Mouse (Mus musculus) right cerebral cortex, postnatal 14 days (tissue): ENCODE results near the gene Ppp4r3a.
"Not testable (repeated sequence)": the region's sequence is repeated elsewhere in the genome, so short reads cannot be mapped to it uniquely, and the experiment has no call there.

Experiments used
- DNase-seq: peaks from one replicate; pipeline ENCODE4 v3.0.0; 2022

The Ppp4r3a gene

DNA sequence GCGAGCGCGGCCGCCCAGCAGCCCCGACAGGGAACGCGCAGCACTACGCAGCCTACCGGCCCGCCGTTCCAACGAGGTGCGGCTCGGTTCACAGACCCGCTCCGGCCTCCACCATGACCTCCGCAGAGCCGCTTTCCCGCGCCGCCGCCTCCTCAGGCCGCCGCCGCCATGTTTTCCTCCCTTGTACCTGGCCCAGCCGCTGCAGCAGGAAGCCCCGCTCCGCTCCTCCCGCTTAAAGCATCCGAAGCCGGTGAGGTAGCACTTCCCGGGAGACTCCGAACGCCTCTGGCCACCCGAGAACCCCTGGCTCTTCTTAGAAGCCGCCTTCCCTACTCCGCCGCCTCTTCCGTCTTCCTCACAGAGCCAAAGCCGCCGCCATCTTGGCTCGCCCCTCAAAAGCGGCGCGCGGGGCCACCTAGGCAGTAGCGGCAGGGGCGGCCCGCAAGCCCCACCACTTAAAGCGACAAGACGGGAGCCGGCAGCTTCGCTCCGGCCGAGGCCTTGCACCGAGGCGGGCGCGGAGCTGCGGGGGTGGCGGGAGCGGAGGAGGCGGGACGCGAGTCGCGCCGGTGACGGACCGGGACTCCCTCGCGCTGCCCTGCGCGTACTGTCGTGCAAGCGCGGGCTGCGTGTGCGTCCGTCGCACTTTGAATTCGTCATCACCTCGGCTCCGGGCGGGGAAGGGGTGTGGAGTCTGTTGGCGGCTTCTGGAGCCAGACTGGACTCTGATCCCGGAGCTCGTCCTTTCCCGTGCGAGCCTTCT is at the start of gene Ppp4r3a:
Gene Ppp4r3a (minus strand): TSS at position 627 of the 763 bp plus-strand sequence.
- DNase-seq: peak; percentile 96

DNA sequence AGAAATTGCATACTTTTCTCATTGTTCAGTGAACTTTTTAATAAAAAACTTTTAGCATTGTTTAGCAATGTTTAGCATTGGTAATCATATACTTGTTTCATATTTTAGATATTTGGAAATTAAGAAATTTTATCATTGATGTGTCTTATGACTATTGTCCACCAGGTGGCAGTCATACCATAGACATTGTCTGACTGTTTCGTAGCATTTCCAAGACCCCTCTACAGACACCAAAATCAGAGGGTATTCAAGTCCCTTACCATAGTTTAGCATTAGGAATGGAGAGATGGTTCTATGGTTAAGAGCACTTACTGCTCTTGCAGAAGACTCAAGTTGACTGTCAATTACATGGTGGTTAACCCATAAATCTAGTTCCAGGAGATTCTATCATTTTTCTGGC is 39.5 kb upstream of the Ppp4r3a start:
- no peak for DNase-seq

DNA sequence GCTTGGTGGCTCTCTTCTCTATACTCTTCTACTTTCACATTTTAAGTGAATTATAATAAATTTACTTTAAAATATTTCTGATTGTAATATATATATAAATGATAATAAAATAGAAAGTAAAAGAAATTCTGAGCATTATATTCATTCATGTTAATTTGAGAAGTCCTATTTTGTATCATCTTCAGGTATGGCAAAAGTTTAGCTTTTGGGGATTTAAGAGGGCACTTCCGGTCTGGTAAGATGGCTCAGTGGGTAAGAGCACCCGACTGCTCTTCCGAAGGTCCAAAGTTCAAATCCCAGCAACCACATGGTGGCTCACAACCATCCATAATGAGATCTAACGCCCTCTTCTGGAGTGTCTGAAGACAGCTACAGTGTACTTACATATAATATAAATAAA is 38.6 kb upstream of the Ppp4r3a start:
- DNase-seq: not testable (repeated sequence)

DNA sequence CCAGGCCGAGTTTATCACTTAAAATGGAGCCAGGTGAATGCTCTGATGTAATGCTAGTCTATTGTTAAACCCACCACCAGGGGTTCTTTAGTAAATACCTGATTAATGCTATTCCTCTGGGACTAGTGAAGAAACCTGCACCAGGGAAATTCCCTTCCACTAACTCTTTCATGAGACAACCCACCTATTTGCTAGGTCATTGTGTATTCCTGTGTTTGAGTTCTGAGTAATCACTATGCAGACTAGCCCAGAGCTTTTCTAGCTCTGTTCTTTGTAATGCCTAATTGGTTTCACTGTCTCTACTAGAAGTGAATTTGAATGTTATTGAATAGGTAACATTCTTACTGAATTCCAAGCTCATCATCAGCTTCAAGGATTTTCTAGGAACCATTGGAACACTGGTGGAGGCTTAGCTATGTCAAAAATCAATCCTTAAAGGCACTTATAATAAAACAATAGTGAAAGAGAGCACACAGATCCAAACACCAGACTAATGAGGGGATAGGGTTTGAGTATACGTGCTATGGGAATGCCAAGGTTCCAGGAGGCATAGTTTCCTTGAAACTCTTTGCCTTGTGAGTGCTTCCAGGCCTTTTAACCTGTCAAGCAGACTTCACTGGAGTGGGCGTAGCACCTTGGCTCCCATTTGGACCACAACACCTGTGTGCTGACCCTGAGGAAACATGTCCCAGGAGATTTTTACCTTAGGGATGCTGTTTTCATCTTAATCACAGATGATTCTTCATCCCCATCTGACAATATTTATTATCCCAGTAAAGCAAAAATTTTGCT is 26.5 kb upstream of the Ppp4r3a start:
- not testable (repeated sequence) for DNase-seq

DNA sequence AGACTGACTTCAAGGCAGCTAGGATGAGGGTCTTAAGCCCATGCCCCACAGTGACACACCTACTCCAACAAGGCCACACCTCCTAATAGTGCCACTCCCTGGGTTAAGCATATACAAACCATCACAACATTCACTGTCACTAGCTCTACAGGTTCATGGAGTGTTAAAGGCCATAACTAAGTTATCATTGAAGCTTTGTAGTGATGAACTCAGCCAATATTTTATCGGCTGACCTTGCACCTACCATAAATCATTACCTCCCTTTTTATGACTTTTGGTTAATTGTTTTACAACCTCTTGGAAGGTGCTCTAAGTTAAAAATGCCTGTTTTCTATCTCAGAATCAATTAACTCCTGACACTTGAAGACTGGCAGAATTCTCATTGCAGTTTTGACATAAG is 24.2 kb upstream of the Ppp4r3a start:
- no peak for DNase-seq

DNA sequence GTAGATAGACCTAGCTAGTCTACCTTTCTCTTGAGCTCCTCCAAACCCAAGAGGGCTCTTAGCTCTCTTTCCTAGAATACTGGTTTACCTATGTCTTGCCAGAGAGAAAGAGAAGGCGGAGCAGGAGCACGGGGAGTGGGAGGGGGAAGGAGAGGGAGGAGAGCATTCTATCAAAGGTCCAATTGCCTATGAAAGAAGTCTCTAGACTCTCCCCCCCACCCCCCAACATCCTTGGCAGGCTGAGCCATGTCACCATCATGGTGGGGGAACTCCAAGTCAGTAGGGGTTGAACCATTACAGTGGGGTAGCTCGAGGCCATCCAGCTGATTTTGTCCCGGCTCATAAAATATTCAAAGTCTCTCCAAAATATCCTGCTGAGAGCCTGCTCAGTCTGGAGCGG is 22.1 kb upstream of the Ppp4r3a start:
- no peak for DNase-seq

DNA sequence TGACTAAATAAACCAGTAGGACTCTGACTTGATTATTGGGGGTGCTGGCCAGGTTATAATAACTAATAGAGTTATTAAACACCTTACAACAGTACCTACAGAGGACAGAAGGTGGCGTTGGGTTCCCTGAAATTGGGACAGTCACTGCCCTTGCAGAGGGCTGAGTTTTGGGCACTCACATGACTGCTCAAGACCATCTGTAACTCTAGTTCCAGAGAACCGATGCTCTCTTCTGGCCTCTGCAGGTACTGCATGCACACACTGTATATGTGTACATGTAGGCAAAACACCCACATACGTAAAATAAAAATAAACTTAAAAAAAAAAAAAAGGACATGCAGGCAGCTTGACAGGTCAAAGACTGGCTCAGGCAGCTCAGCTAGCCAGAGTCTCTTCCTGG is 19.1 kb upstream of the Ppp4r3a start:
- DNase-seq: peak; percentile 26

DNA sequence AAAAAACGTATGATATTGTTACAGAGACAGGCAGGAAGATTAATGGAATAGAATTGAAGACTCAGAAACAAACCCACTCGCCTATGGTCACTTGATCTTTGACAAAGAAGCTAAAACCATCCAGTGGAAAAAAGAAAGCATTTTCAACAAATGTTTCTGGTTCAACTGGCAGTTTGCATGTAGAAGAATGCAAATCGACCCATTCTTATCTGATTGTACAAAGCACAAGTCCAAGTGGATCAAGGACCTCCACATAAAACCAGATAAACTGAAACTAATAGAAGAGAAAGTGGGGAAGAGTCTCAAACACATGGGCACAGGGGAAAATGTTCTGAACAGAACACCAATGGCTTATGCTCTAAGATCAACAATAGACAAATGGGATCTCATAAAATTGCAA is 10.2 kb upstream of the Ppp4r3a start:
- DNase-seq: not testable (repeated sequence)

DNA sequence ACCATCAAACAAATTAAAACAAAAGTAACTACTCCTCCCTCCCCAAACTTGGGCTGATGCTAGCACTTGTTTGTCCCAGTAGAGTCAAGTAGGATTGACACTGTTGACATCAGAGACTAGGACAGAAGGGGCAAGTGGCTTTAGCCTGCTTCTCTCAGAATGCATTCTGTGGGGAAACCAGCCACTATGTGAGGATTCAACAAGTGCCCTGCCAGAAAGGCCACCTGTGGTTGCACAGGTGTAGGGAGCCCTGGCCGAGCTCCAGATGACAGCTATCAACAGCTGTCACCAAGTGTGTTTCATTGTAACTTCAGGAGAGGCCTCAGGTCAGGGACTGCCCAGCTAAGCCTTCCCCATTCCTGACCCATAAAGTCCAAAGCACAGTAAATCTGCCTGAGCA is 6.5 kb upstream of the Ppp4r3a start:
- no peak for DNase-seq

DNA sequence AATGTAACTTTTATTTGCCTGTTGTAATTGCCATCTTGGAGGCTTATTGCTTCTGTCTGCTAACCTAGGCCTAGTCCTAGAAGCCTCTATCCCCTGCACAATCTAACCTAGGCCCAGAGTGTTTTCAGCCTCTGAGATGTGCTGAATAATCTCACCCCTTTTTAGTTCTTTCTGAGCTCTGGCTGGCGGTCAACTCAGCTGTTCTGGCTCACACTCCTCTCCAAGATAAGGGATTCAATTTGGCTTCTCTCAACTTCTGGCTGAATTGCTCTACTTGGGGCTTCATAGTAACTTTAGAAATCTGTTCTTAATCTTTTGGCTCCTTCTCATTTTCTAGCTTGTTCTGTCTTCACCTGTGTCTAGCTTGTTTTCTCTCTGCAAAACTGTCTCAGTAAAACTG is 3.9 kb upstream of the Ppp4r3a start:
- no peak for DNase-seq

DNA sequence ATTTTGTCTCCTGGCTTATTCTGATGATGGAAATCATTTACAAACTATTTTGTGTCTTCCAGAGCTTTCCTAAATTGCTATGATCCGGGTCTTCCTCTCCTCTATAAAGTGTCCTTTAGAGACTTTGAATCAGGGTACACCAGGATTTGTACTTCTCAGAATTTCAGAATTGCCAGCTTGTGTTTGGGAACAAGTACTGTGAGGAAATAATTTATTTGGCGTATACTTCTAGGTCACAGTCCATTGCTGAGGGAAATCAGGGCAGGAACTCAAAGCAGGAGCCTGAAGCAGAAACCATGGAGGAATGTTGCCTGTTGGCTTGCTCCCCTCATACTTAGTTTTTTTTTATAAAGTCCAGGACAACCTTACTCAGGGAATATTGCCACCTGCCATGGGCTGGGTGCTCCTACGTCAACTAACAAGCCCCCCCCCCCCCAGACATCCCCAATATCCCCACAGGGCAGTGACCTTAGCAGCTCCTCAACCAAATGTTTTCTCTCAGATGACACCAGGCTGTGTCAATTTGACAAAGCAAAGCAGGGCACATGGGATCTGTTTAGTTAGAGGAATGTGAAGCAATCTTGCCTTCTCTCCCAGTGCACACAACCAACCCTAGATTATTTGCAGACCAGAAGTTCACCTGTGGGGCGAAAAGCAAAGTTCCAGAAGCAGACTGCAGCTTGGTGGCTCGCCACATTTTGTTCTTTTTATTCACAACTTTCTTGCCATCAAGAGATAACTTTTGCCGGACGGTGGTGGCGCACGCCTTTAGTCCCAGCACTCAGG is 1.6 kb upstream of the Ppp4r3a start:
- DNase-seq: no peak

DNA sequence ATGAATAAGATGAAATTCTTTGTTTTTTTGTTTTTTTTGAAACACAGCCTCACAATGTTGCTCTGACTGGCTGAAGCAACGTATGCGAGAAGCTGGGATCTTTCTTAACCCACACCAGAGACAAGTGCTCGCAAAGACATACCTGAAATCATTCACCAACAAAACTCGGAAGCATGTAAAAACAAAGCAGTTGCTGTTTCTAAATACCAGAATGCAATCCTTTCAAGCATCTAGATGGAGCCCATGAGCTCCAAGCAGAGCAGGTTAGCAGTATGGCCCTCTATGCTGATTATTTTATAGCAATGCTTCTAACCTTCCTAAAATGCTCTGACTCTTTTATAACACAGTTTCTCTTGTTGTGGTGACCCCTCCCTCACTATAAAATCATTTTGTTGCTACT is 735 bp upstream of the Ppp4r3a start:
- no peak for DNase-seq

DNA sequence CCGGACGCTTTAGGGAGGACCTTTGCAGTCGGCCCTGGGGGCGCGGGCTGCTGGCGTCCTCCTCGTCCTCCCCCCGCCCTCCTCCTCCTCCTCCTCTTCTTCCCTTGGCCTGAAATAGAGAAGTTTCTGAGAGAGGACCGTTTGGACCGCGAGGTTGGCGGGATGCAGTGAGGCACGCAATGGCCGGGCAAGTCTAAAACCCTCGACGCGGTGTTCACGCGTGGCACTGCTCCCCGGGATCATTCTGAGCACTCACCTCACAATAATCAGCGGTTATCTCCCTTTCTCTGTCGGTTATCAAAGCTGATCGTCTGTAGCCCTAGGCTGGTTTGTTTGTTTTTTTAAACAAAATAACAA is 315 bp upstream of the Ppp4r3a start:
- no peak for DNase-seq

DNA sequence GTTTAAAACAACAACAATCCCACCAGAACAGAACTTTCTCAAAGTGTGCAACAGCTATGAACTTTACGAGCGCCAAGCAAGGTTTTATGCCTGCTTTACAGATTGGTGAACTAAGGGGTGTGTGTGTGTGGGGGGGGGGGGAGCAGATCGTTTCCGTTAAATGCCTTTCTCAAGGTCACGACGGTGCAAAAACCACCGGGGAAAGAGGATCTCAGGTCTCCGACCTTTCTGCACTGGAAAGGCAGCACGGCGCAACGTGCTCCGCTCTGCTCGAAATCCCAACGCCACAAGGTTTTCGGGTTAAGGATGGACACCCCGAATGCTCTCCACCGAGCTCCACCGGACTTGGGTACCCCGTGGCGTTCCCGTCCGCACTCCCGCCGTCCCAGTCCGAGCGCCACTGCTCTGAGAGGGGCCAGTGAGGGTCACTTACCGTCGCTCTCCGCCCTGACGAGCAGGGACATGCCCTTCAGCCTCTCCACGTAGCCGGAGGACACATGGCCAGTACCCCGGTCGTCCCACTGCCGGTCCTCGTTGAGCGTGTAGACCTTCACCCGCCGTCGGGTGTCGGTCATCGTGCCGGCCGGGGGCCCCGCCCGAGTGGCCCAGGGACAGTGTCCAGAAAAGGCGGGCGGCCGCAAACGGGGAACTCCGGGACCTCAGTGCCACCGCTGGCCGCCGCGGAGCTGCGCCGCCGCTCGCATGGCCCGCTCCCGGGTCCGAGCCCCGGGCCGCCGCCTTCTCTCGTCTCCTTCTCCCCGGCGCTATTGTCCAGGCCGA is 1.0 kb downstream of the Ppp4r3a start:
- peak; percentile 28 for DNase-seq

DNA sequence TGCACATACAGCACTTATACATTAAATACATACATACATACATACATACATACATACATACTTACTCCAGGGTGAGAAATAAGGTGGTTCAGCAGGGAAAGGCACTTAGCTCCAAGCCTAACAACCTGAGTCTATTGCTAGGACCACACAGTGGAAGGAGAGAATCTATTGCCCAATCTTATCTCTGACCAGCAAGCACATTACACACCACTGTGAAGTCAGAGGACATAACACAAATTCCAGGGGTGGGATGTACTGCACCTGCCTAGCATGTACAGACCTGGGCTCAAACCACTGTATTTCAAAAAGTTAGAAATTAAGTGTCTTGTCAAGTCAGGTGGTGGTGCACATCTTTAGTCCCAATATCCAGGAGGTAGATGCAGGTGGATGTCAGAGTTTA is 5.5 kb downstream of the Ppp4r3a start:
- no peak for DNase-seq

DNA sequence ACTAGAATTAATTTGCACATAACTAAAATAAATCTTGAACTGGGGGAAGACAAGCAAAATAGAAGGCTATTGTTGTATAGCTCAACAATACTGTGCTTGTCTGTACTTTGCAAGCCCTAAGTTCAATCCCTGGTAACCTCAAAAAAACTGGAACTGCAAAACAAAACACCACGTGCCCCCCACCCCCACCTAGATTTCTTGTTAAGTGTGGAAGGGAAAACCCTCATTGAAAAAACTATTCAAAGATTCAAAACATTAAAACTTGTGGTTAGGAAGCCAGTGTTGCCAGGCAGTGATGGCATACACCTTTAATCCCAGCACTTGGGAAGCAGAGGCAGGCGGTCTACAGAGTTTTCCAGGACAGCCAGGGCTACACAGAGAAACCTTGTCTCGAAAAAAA is 8.1 kb downstream of the Ppp4r3a start:
- DNase-seq: no peak

DNA sequence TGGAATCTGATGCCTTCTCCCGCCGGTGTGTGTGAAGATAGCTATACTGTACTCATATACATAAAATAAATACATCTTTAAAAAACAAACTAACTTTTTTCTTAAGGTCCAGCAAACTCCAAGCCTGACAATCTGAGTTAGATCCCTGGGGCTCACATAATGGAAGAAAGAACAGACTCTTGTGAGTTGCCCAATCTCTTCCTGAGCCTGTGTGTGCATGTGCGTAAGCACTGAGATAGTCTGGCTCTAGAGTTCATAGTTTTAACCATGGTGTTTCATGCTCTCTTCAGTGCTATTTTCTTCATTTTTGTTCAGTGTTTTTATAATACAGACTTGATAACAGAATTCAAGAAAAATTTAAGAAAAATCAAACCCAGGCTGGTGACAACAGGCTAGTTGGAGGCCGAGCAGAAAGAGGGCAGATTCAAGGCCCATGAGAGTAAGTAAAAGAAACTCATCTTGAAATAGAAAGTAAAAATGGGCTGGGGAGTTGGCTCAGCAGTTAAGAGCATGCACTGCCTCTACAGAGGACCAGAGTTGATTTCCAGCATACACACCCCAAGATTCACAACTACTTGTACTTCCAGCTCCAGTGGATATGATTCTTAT is 8.6 kb downstream of the Ppp4r3a start:
- no peak for DNase-seq

DNA sequence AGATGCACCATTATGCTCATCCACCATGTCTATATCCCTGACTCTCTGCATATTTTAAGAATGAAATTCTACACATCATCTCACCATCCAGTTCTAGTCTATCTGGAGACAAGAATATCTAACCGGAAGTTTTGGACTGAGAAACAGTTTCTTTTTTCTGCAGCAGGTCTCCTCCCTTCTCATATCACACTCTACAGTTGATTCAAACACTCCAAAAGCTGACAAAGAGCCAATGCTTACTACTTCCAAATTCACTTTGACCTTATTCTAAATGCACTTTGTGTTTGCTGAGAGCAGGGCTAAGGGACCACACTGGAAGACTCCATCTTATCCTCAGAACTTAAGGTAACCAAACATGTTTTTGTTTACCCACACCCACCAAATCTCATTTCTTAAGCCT is 13.7 kb downstream of the Ppp4r3a start:
- no peak for DNase-seq

DNA sequence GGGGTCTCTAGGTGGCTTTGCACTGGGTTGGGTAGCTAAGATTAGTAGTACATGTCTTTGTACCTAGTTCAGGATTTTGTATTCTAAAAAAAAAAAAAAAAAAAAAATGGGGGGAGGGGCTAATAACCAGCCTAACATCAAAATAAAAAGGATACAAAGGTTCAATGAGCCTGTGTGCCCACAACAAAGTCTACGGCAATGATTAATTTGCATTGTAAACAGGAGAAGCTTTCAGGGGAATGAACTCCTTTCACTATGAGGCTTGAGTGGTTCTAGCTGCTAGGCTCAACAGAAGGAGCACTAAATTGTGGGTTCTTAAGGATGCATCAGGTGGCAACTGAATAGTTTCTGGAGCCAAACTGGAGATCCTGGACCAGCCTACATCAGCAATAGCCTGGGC is 17.2 kb downstream of the Ppp4r3a start:
- DNase-seq: no peak

DNA sequence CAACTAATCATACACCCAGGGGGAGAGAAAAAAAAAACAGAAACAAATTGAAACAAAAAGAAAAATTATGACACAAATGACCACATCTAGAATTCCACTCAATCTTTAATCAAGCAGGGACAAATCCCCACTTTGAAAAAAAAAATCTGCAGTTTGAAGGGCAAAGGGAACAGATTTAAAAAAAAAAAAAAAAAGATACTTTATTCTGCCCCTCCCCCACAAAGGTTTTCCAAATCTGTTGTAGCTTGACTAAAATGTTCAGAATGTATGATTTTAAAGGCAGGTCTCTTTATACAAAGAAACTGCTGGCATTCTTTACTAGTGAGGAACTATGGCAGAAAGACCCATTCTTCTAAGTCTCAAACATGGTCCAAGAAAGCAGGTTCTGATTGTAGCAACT is 43.5 kb downstream of the Ppp4r3a start:
- no peak for DNase-seq

DNA sequence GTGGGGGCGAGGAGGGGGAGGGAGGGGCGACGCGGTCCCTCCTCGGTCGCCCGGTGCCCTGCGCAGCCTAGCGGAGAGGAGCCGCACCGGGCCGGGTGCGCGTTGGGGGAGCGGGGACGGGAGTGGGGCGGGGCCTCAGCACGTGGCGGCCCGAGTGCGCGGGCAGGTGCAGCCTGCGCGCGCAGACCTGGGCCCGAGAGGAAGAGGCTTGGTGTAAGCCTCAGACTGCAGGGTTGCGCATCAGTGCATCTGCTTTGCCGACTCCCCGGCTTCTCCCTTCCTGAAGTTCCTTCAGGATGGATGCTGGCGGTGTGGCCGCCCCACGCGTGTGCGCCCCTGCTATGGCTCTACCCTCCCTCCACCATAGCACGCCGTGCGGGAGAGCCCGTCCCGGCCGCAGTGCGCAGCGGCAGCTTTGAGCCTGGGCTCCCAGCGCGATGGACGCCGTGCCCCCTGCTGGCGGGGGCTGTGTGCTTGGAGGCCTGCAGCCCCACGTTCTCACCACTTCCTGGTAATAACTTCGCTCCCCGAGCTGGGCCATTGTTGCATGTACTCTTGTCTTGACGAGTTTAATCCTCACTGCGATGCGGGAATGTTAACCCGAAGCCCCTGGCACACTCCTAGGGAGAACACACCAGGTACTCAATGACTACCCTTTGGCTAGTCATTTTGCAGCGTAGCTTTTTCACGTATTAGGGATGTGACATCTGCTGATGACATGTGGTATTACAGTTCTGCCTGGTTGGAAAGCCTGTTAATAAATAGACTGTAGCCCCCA is 54.4 kb downstream of the Ppp4r3a start, which contains the start of gene Ccdc88c:
Gene Ccdc88c (minus strand): TSS at position 103 of the 778 bp plus-strand sequence.
- peak; percentile 83 for DNase-seq
